Mouse (Mus musculus) megakaryocyte, embryonic 14.5 days (primary cell): ENCODE data around the gene Gm20388.

ENCODE experiments used
- FLI1 ChIP-seq: IDR thresholded peaks from 2 replicates; pipeline ENCODE4 v1.6.1; 2012; ENCODE audit warnings: low read length, inconsistent platforms, mixed read lengths
- GATA1 ChIP-seq: IDR thresholded peaks from 3 replicates; pipeline ENCODE4 v1.6.1; 2012; ENCODE audit warnings: mixed read lengths, low read length, inconsistent platforms, borderline replicate concordance

GRCm38 (mm10) chr8:123345135-123345534 lies 3434.5 kb downstream of the Gm20388 start:
- TF ChIP-seq GATA1 (no peak), FLI1 (no peak)
